Mouse (Mus musculus) intestine, postnatal 0 days (tissue): ENCODE results near the gene 7420426K07Rik. TPM values are rescaled to one million over a fixed set of nuclear protein-coding genes. Genes with fewer than 3 reads are reported as not detected.

Experiments
- ATAC-seq: fragments of 200-750 bp; cut with Nextera tagmentation; 2 replicates; pipeline ENCODE4 v1.8.0; 2017; ENCODE audit warnings: mild to moderate bottlenecking, moderate TSS enrichment, moderate library complexity
- H3K27ac ChIP-seq: fragments of 300-500 bp; sonication (generic); 2 replicates; pipeline ENCODE4 v1.5.1; 2014; ENCODE audit warnings: mild to moderate bottlenecking, low read depth, low read length, moderate library complexity
- H3K27me3 ChIP-seq: fragments of 300-500 bp; sonication (generic); replicated peaks from 2 replicates; pipeline ENCODE4 v1.6.1; 2014; ENCODE audit warnings: low read length, mixed read lengths; ENCODE audit not compliant: control insufficient read depth, insufficient read depth
- H3K36me3 ChIP-seq: fragments of 300-500 bp; sonication (generic); 2 replicates; pipeline ENCODE4 v1.6.1; 2014; ENCODE audit warnings: mild to moderate bottlenecking, moderate library complexity; ENCODE audit not compliant: control insufficient read depth, insufficient read depth
- H3K4me1 ChIP-seq: fragments of 300-500 bp; sonication (generic); replicated peaks from 2 replicates; pipeline ENCODE4 v1.6.1; 2014; ENCODE audit warnings: antibody characterized with exemption, low read length, mixed read lengths; ENCODE audit not compliant: control insufficient read depth, insufficient read depth
- H3K4me2 ChIP-seq: fragments of 300-500 bp; sonication (generic); replicated peaks from 2 replicates; pipeline ENCODE4 v1.6.1; 2014; ENCODE audit warnings: low read depth, mild to moderate bottlenecking, moderate library complexity
- H3K4me3 ChIP-seq: fragments of 300-500 bp; sonication (generic); 2 replicates; pipeline ENCODE4 v1.5.1; 2014; ENCODE audit warnings: low read depth, low read length
- H3K9ac ChIP-seq: fragments of 300-500 bp; sonication (generic); 2 replicates; pipeline ENCODE4 v1.6.1; 2014; ENCODE audit warnings: mild to moderate bottlenecking, low read depth, low read length
- H3K9me3 ChIP-seq: fragments of 300-500 bp; sonication (generic); 2 replicates; pipeline ENCODE4 v1.6.1; 2016; ENCODE audit warnings: mixed run types; ENCODE audit not compliant: control insufficient read depth
- CTCF ChIP-seq: sonication (generic); IDR thresholded peaks from 2 replicates; pipeline ENCODE4 v1.5.1; 2016; ENCODE audit warnings: low read depth, mild to moderate bottlenecking, control low read depth, antibody characterized with exemption, moderate library complexity
- WGBS: fragments of 180-500 bp; shearing (Covaris S2); extraction: QIAGEN DNeasy Blood & Tissue Kit; methylation state at CpG from one replicate; pipeline ENCODE4 v1.1.7; 2014; 5-methylcytosine and 5-hydroxymethylcytosine counted together
- polyA plus RNA-seq: library from polyadenylated mRNA; unstranded; fragments of >200 nt; fragmentation: Nextera tagmentation; extraction: Ambion mirVana; gene quantifications from 2 replicates; pipeline ENCODE4 v1.2.1, GENCODE M21; 2015

7420426K07Rik gene
- polyA plus RNA-seq: not detected in 2 replicates

GRCm38 (mm10) chr9:98902819-98903218 is at the start of gene 7420426K07Rik:
TSS of gene 7420426K07Rik (plus strand) at chr9:98903119.
- no peak for TF ChIP-seq CTCF
- WGBS: 92% methylated on average over 2 of the region's 2 CpGs
- Histone ChIP-seq H3K9ac (no peak within 1 kb of the TSS), H3K9me3 (no peaks in the 10 kb centered on the region), H3K4me1 (no peaks in the 10 kb centered on the region), H3K4me3 (no peak within 1 kb of the TSS), H3K36me3 (no peaks in the 10 kb centered on the region), H3K27me3 (no peaks in the 10 kb centered on the region), H3K27ac (no peak within 1 kb of the TSS), H3K4me2 (no peak within 1 kb of the TSS)
- ATAC-seq: no peak

- TF ChIP-seq CTCF: no peak
These were observed 46.7 kb upstream of the 7420426K07Rik start, which contains the start of gene Prr23a2 for GRCm38 (mm10) chr9:98856210-98856609. TSS of gene Prr23a2 (plus strand) at chr9:98856494.

GRCm38 (mm10) chr9:98863463-98863862 is 39.5 kb upstream of the 7420426K07Rik start:
- WGBS: 77% methylated on average over 3 of the region's 3 CpGs
- Histone ChIP-seq H3K27me3 (no peaks in the 10 kb centered on the region), H3K4me3 (no peak overlapping the region), H3K9ac (no peak overlapping the region), H3K4me1 (no peaks in the 10 kb centered on the region), H3K27ac (no peak overlapping the region), H3K9me3 (no peaks in the 10 kb centered on the region), H3K36me3 (no peaks in the 10 kb centered on the region), H3K4me2 (no peak overlapping the region)
- no peak for ATAC-seq
- TF ChIP-seq CTCF: peak; percentile 58

More at GRCm38 (mm10) chr9:98856210-98856609, 46.7 kb upstream of the 7420426K07Rik start, which contains the start of gene Prr23a2:
- no peak within 1 kb of the TSS for H3K9ac ChIP-seq
- no peaks in the 10 kb centered on the region for H3K9me3 ChIP-seq
- H3K4me3 ChIP-seq: no peak within 1 kb of the TSS
- H3K27ac ChIP-seq: no peak within 1 kb of the TSS
- H3K4me2 ChIP-seq: no peak within 1 kb of the TSS
- 67% methylated on average over 16 of the region's 18 CpGs for WGBS
- no peak for ATAC-seq
- H3K4me1 ChIP-seq: no peaks in the 10 kb centered on the region
- H3K36me3 ChIP-seq: no peaks in the 10 kb centered on the region
- no peaks in the 10 kb centered on the region for H3K27me3 ChIP-seq

GRCm38 (mm10) chr9:98864571-98864970 is 38.3 kb upstream of the 7420426K07Rik start, which contains the start of gene Prr23a3:
TSS of gene Prr23a3 (plus strand) at chr9:98864767.
- no peak for ATAC-seq
- no peak within 1 kb of the TSS for H3K4me3 ChIP-seq
- no peak within 1 kb of the TSS for H3K4me2 ChIP-seq
- no peaks in the 10 kb centered on the region for H3K4me1 ChIP-seq
- 56% methylated on average over 22 of the region's 22 CpGs for WGBS
- no peaks in the 10 kb centered on the region for H3K27me3 ChIP-seq
- no peak for TF ChIP-seq CTCF
- H3K27ac ChIP-seq: no peak within 1 kb of the TSS
- no peaks in the 10 kb centered on the region for H3K9me3 ChIP-seq
- no peaks in the 10 kb centered on the region for H3K36me3 ChIP-seq
- no peak within 1 kb of the TSS for H3K9ac ChIP-seq

- no peak overlapping the region for H3K27ac ChIP-seq
- ATAC-seq: no peak
- 74% methylated on average over 1 of the region's 1 CpGs for WGBS
- no peak for TF ChIP-seq CTCF
- no peak overlapping the region for H3K4me3 ChIP-seq
- no peaks in the 10 kb centered on the region for H3K27me3 ChIP-seq
- 0 out of 2 replicates have a peak, but pooled peaks cover 8% of the 10 kb centered on the region for H3K9me3 ChIP-seq
- H3K36me3 ChIP-seq: no peaks in the 10 kb centered on the region
- H3K9ac ChIP-seq: no peak overlapping the region
- H3K4me1 ChIP-seq: no peaks in the 10 kb centered on the region
- no peak overlapping the region for H3K4me2 ChIP-seq
These were observed 1.4 kb upstream of the 7420426K07Rik start for GRCm38 (mm10) chr9:98901486-98901885.

GRCm38 (mm10) chr9:98920629-98921523 is 18.0 kb downstream of the 7420426K07Rik start:
- TF ChIP-seq CTCF: no peak
- 87% methylated on average over 5 of the region's 5 CpGs for WGBS
- ATAC-seq: no peak
- Histone ChIP-seq H3K36me3 (no peaks in the 10 kb centered on the region), H3K9me3 (no peaks in the 10 kb centered on the region), H3K4me2 (no peak overlapping the region), H3K4me1 (no peaks in the 10 kb centered on the region), H3K9ac (no peak overlapping the region), H3K27me3 (no peaks in the 10 kb centered on the region), H3K4me3 (no peak overlapping the region), H3K27ac (no peak overlapping the region)
